Mouse (Mus musculus) limb, embryonic 14.5 days (tissue): Measurements from ENCODE around the gene Hs6st3. TPM values are rescaled to one million over a fixed set of nuclear protein-coding genes. Genes with fewer than 3 reads are reported as not detected.

Source experiments
- ATAC-seq: fragments of 200-750 bp; cut with Nextera tagmentation; 2 replicates; pipeline ENCODE4 v1.8.0; 2017; ENCODE audit warnings: low read depth, moderate number of reproducible peaks, moderate TSS enrichment; ENCODE audit not compliant: low FRiP score
- DNase-seq: peaks from one replicate; pipeline ENCODE4 v3.0.0-alpha.2; 2015; ENCODE audit warnings: low spot score
- H3K27ac ChIP-seq: fragments of 300-500 bp; sonication (generic); replicated peaks from 2 replicates; pipeline ENCODE4 v1.5.1; 2014; ENCODE audit warnings: low read depth, mild to moderate bottlenecking, low read length, moderate library complexity, mixed read lengths
- H3K27me3 ChIP-seq: fragments of 300-500 bp; sonication (generic); 2 replicates; pipeline ENCODE4 v1.6.1; 2014; ENCODE audit warnings: low read length, mixed read lengths; ENCODE audit not compliant: control insufficient read depth, insufficient read depth
- H3K36me3 ChIP-seq: fragments of 300-500 bp; sonication (generic); 2 replicates; pipeline ENCODE4 v1.6.1; 2014; ENCODE audit warnings: mild to moderate bottlenecking, low read length, moderate library complexity, mixed read lengths; ENCODE audit not compliant: control insufficient read depth, insufficient read depth
- H3K4me1 ChIP-seq: fragments of 300-500 bp; sonication (generic); 2 replicates; pipeline ENCODE4 v1.6.1; 2014; ENCODE audit warnings: antibody characterized with exemption, low read length, mixed read lengths; ENCODE audit not compliant: control insufficient read depth, insufficient read depth
- H3K4me2 ChIP-seq: fragments of 300-500 bp; sonication (generic); replicated peaks from 2 replicates; pipeline ENCODE4 v1.6.1; 2014; ENCODE audit warnings: low read depth, mild to moderate bottlenecking, low read length, moderate library complexity; ENCODE audit not compliant: severe bottlenecking
- H3K4me3 ChIP-seq: fragments of 300-500 bp; sonication (generic); replicated peaks from 2 replicates; pipeline ENCODE4 v1.5.1; 2014; ENCODE audit warnings: low read length
- H3K9ac ChIP-seq: fragments of 300-500 bp; sonication (generic); 2 replicates; pipeline ENCODE4 v1.6.1; 2014; ENCODE audit warnings: mild to moderate bottlenecking, low read depth, low read length, moderate library complexity; ENCODE audit not compliant: severe bottlenecking
- H3K9me3 ChIP-seq: fragments of 300-500 bp; sonication (generic); 2 replicates; pipeline ENCODE4 v1.6.1; 2016; ENCODE audit warnings: low read length; ENCODE audit not compliant: control insufficient read depth
- POLR2A ChIP-seq: fragments of 200-500 bp; IDR thresholded peaks from 2 replicates; pipeline ENCODE4 v1.8.0; 2012; ENCODE audit warnings: inconsistent platforms, mild to moderate bottlenecking, moderate library complexity, borderline replicate concordance; ENCODE audit not compliant: insufficient read depth, insufficient read length; ENCODE audit errors: extremely low read depth
- WGBS: fragments of 180-500 bp; shearing (Covaris S2); extraction: QIAGEN DNeasy Blood & Tissue Kit; methylation state at CpG from one replicate; pipeline ENCODE4 v1.1.7; 2014; 5-methylcytosine and 5-hydroxymethylcytosine counted together
- polyA plus RNA-seq, 2 experiments: library from polyadenylated mRNA; depleted of rRNA in 1 of 2; stranded (reverse) in 1 of 2; unstranded in 1 of 2; fragments of >200 nt; fragmentation: Nextera tagmentation in 1 of 2; extraction: Ambion mirVana in 1 of 2; gene quantifications; 2 replicates each; pipeline versions ENCODE4 v1.2.1 to v1.2.3; 2012 to 2014

The Hs6st3 gene
- 0.89 and 1.5 TPM in 2 replicates for polyA plus RNA-seq (2012; rRNA removed)
- 0.43 and 0.72 TPM in 2 replicates for polyA plus RNA-seq (2014; fragmentation: Nextera tagmentation; extraction: Ambion mirVana)

- 0% methylated on average over 81 of the region's 100 CpGs for WGBS
- no peak for DNase-seq
- no peak within 1 kb of the TSS for H3K27ac ChIP-seq
Observed at GRCm38 (mm10) chr14:119137906-119138785, at the start of gene Hs6st3. Hs6st3 (plus strand) TSS chr14:119138341.

GRCm38 (mm10) chr14:119098851-119099569, 39.1 kb upstream of the Hs6st3 start, which contains the start of gene Uggt2:
Uggt2 (minus strand) TSS chr14:119099430.
- Histone ChIP-seq H3K27ac (peak within 1 kb of the TSS; percentile 84), H3K4me2 (peak within 1 kb of the TSS; percentile 68), H3K9me3 (no peaks in the 10 kb centered on the region), H3K27me3 (no peaks in the 10 kb centered on the region), H3K36me3 (no peaks in the 10 kb centered on the region), H3K9ac (peak within 1 kb of the TSS; percentile 95), H3K4me3 (peak within 1 kb of the TSS; percentile 77), H3K4me1 (peaks cover 5% of the 10 kb centered on the region)
- ATAC-seq (peak; percentile 95), DNase-seq (peak; percentile 83)
- under 1% methylated on average over 59 of the region's 72 CpGs for WGBS
- TF ChIP-seq POLR2A = no peak; the same call in 1 of the 2 replicates

More at GRCm38 (mm10) chr14:119137906-119138785, at the start of gene Hs6st3:
- no peaks in the 10 kb centered on the region for H3K36me3 ChIP-seq
- TF ChIP-seq POLR2A = no peak
- H3K4me1 ChIP-seq = peaks cover 3% of the 10 kb centered on the region; the same call in 1 of the 2 replicates
- no peaks in the 10 kb centered on the region for H3K9me3 ChIP-seq
- peak within 1 kb of the TSS; percentile 98 for H3K4me2 ChIP-seq
- peak within 1 kb of the TSS; percentile 68 for H3K4me3 ChIP-seq
- peak within 1 kb of the TSS; percentile 60 for H3K9ac ChIP-seq
- peaks cover 35% of the 10 kb centered on the region for H3K27me3 ChIP-seq
- ATAC-seq = 0 out of 2 replicates have a peak, but pooled peaks have one; percentile 41

GRCm38 (mm10) chr14:119099570-119099891, 38.6 kb upstream of the Hs6st3 start:
- no peak for TF ChIP-seq POLR2A
- Histone ChIP-seq H3K4me3 (peak overlapping the region; percentile 77), H3K27ac (peak overlapping the region; percentile 84), H3K4me1 (peaks cover 5% of the 10 kb centered on the region), H3K36me3 (no peaks in the 10 kb centered on the region), H3K27me3 (no peaks in the 10 kb centered on the region), H3K9ac (peak overlapping the region; percentile 95), H3K4me2 (peak overlapping the region; percentile 68), H3K9me3 (no peaks in the 10 kb centered on the region)
- peak; percentile 73 for ATAC-seq
- WGBS = under 1% methylated on average over 13 of the region's 13 CpGs
- DNase-seq = no peak

GRCm38 (mm10) chr14:119107591-119107990, 30.6 kb upstream of the Hs6st3 start:
- H3K4me2 ChIP-seq = no peak overlapping the region
- H3K27ac ChIP-seq = no peak overlapping the region
- no peak overlapping the region for H3K4me3 ChIP-seq
- DNase-seq = no peak
- H3K27me3 ChIP-seq = no peaks in the 10 kb centered on the region
- ATAC-seq = no peak
- H3K9me3 ChIP-seq = no peaks in the 10 kb centered on the region
- no peak overlapping the region for H3K9ac ChIP-seq
- no peaks in the 10 kb centered on the region for H3K4me1 ChIP-seq
- TF ChIP-seq POLR2A = no peak
- 94% methylated on average over 8 of the region's 8 CpGs for WGBS
- no peaks in the 10 kb centered on the region for H3K36me3 ChIP-seq

GRCm38 (mm10) chr14:119108776-119109301, 29.3 kb upstream of the Hs6st3 start:
- no peak overlapping the region for H3K9ac ChIP-seq
- no peak overlapping the region for H3K27ac ChIP-seq
- TF ChIP-seq POLR2A = no peak
- no peak overlapping the region for H3K4me3 ChIP-seq
- H3K4me2 ChIP-seq = no peak overlapping the region
- DNase-seq (no peak), ATAC-seq (no peak)
- H3K4me1 ChIP-seq = no peaks in the 10 kb centered on the region
- no peaks in the 10 kb centered on the region for H3K27me3 ChIP-seq
- no peaks in the 10 kb centered on the region for H3K36me3 ChIP-seq
- H3K9me3 ChIP-seq = no peaks in the 10 kb centered on the region
- 67% methylated on average over 7 of the region's 7 CpGs for WGBS
